Mouse (Mus musculus): ENCODE data around the gene Zfp784.

Zfp784 gene

GRCm38 (mm10) chr7:5057804-5058203, 19.6 kb upstream of the Zfp784 start:
- no peak for DNase-seq (ENCODE audit: low read depth)

- DNase-seq (ENCODE audit: low read depth): no peak
These were observed 19.1 kb upstream of the Zfp784 start for GRCm38 (mm10) chr7:5057381-5057780.

GRCm38 (mm10) chr7:5056651-5057263, 18.5 kb upstream of the Zfp784 start:
- DNase-seq (ENCODE audit: low read depth): no peak

GRCm38 (mm10) chr7:5053456-5054179, 15.4 kb upstream of the Zfp784 start:
- DNase-seq (ENCODE audit: low read depth): no peak

- no peak for DNase-seq (ENCODE audit: low read depth)
These were observed 14.7 kb upstream of the Zfp784 start for GRCm38 (mm10) chr7:5052931-5053343.

- DNase-seq (ENCODE audit: low read depth): no peak
These were observed 14.2 kb upstream of the Zfp784 start for GRCm38 (mm10) chr7:5052438-5052837.

- no peak for DNase-seq (ENCODE audit: low read depth)
These were observed 13.2 kb upstream of the Zfp784 start, which contains the start of gene Zfp580 for GRCm38 (mm10) chr7:5051193-5052192. Zfp580 (plus strand) TSS chr7:5051538.

GRCm38 (mm10) chr7:5047313-5047712, 9.1 kb upstream of the Zfp784 start:
- no peak for DNase-seq (ENCODE audit: low read depth)

- DNase-seq (ENCODE audit: low read depth): no peak
These were observed 7.9 kb upstream of the Zfp784 start for GRCm38 (mm10) chr7:5046112-5046511.

GRCm38 (mm10) chr7:5044981-5045380, 6.7 kb upstream of the Zfp784 start:
- DNase-seq (ENCODE audit: low read depth): no peak

- DNase-seq (ENCODE audit: low read depth): no peak
These were observed 694 bp upstream of the Zfp784 start for GRCm38 (mm10) chr7:5038940-5039339.

- no peak for DNase-seq (ENCODE audit: low read depth)
These were observed 779 bp downstream of the Zfp784 start for GRCm38 (mm10) chr7:5037467-5037866.

GRCm38 (mm10) chr7:5037026-5037425, 1.2 kb downstream of the Zfp784 start:
- no peak for DNase-seq (ENCODE audit: low read depth)

GRCm38 (mm10) chr7:5036136-5036535, 2.1 kb downstream of the Zfp784 start:
- DNase-seq (ENCODE audit: low read depth): no peak

- no peak for DNase-seq (ENCODE audit: low read depth)
These were observed 2.6 kb downstream of the Zfp784 start for GRCm38 (mm10) chr7:5035628-5036027.

GRCm38 (mm10) chr7:5033818-5034217, 4.4 kb downstream of the Zfp784 start, which contains the start of gene 4632433K11Rik:
4632433K11Rik (plus strand) TSS chr7:5034118.
- DNase-seq (ENCODE audit: low read depth): no peak

GRCm38 (mm10) chr7:5031496-5031895, 6.8 kb downstream of the Zfp784 start:
- DNase-seq (ENCODE audit: low read depth): no peak

- no peak for DNase-seq (ENCODE audit: low read depth)
These were observed 7.5 kb downstream of the Zfp784 start for GRCm38 (mm10) chr7:5030554-5031275.

GRCm38 (mm10) chr7:5029946-5030345, 8.3 kb downstream of the Zfp784 start:
- no peak for DNase-seq (ENCODE audit: low read depth)

GRCm38 (mm10) chr7:5029543-5029942, 8.7 kb downstream of the Zfp784 start:
- no peak for DNase-seq (ENCODE audit: low read depth)

GRCm38 (mm10) chr7:5021197-5021596, 17.0 kb downstream of the Zfp784 start:
- DNase-seq (ENCODE audit: low read depth): no peak

GRCm38 (mm10) chr7:5020685-5021084, 17.6 kb downstream of the Zfp784 start:
- no peak for DNase-seq (ENCODE audit: low read depth)

Data from c-Kit-positive CD71-negative TER-119-negative erythroid progenitor cells, embryonic 14.5 days (primary cell).